Mouse (Mus musculus): ENCODE results near the gene Tnfsf12. TPM values are rescaled to one million over a fixed set of nuclear protein-coding genes. Genes with fewer than 3 reads are reported as not detected.
A peak's percentile ranks its signal among the peaks of the same experiment; 100 is the strongest.

The Tnfsf12 gene
- polyA plus RNA-seq, 1 experiment: 31.2 TPM

DNA sequence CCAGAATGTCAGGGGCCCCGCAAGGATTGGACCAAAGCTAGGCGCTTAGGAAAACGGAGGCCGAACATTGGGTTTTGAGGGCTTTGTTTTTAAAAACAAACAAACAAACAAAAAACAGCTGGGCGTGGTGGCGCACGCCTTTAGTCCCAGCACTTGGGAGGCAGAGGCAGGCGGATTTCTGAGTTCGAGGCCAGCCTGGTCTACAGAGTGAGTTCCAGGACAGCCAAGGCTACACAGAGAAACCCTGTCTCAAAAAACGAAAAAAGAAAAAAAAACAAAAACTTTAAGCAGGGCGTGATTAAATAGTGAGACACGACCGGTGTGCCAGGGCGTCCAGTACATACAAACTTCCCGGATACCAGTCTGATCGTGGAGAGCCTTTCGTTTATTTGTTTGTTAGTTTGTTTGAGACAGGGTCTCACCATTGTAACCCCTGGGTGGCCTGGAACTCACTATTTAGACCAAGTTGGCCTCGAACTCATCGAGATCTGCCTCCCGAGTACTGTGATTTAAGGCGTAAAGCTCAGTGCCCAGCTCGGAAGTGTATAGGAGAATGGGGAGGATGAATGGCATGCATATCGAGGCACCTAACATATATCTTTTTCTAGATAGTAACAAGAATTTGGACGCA is 13.3 kb downstream of the Tnfsf12 start:
- peaks cover 36% of the 10 kb centered on the region for H3K4me1 ChIP-seq (ENCODE audit: control insufficient read depth, insufficient read depth, low read length)
- H3K27me3 ChIP-seq (ENCODE audit: control insufficient read depth, insufficient read depth, low read length): no peaks in the 10 kb centered on the region
- H3K4me3 ChIP-seq (replicated peaks; ENCODE audit: insufficient read depth, low read depth, low read length): peak overlapping the region; percentile 53
- 15% methylated on average over 24 of the region's 24 CpGs for WGBS
- H3K27ac ChIP-seq (ENCODE audit: insufficient read depth, low read length): peak overlapping the region; percentile 56; the same call in 1 of the 2 replicates
- DNase-seq: peak in 1 of 2 experiments; percentile 38
- no peak for TF ChIP-seq CTCF (IDR thresholded peaks at IDR 0.05; ENCODE audit: borderline replicate concordance, insufficient read depth, low read depth, low read length)
- no peak for TF ChIP-seq POLR2A (IDR thresholded peaks at IDR 0.05; ENCODE audit: borderline replicate concordance, insufficient read depth, low read length)

DNA sequence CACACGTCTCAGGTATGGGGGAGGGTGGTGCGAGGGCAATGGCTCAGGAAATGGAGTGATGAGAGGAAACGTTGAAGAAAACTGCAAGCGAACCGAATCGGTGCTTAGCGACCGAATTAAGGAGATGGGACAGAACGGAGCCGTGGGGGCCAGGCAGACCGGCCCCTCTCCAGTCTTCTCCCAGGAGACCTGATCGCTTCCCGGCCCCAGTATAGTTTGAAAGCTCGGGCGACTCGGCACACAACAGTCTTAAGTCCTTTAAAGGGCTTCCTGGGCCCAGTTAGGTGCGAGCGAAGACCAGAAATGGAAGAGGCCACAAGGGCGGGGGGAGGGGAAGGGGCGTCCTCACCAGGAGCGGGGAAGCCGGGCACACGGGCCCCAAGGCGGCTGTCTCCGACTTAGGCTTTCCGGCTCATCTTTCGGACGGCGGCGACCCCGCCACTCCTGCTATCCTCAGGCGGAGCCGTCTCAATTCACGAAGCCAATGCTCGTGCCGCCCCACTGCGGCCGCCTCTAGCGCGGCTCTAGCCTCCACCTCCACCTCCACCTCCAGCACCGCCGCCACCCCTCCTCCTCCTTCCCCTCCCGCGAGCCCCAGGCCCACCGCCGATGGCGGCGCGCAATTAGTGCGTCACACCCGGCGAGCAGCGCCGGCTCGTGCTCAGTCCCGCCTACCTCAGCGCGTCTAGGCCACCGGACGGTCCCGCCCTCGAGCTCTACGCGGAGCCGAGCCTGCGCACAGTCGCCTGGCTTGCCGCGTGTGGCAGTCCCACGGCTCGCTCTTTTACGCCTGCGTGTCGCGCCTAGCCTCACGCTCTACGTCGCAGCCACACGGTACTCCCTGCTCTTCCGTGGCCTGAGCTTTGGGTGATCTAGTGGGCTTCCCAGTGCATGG is 14.1 kb downstream of the Tnfsf12 start, which contains the start of gene Senp3:
Gene Senp3 (minus strand): TSS at position 771 of the 895 bp plus-strand sequence.
- TF ChIP-seq POLR2A (IDR thresholded peaks at IDR 0.05; ENCODE audit: borderline replicate concordance, insufficient read depth, low read length): peak; percentile 94
- TF ChIP-seq CTCF (IDR thresholded peaks at IDR 0.05; ENCODE audit: borderline replicate concordance, insufficient read depth, low read depth, low read length): no peak
- no peaks in the 10 kb centered on the region for H3K27me3 ChIP-seq (ENCODE audit: control insufficient read depth, insufficient read depth, low read length)
- peak within 1 kb of the TSS; percentile 55 for H3K4me3 ChIP-seq (replicated peaks; ENCODE audit: insufficient read depth, low read depth, low read length)
- H3K4me1 ChIP-seq (ENCODE audit: control insufficient read depth, insufficient read depth, low read length): peaks cover 30% of the 10 kb centered on the region
- DNase-seq: peak; percentile 97 to 98
- under 1% methylated on average over 80 of the region's 80 CpGs for WGBS
- H3K27ac ChIP-seq (ENCODE audit: insufficient read depth, low read length): peak within 1 kb of the TSS; percentile 73; the same call in 1 of the 2 replicates

DNA sequence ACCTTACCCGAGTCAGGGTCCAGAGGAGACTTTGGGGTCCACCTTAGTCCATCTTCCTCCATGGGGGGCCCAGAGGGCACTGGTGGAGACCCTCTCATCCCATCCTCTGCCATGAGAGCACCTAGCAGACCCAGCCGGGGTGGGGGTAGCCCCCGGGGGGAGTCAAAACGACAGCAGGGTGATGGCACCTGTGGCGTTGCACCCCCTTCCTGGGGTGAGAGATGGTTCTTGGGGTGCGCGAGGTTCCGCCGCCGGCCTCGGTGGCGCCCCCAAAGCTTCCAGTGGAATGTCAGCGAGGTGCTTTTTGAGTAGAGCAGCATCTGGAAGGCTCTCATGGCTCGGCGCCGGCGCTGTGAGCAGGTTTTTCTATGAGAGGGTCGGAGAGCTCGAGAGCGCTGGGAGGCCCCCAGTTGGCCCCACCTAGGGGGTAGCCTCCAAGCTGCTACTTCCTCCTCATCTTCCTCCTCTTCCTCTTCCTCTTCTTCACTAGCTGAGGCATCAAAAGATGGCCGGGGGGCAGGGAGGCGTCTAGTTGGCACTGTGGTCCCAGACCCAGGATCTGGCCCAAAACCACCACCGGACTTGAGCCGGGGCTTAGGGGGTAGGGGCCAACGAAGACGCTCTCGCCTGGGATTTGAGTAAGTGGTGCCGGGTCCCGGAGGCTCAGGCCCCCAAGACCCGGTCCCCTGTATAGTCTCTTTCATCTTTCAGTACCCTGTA is 15.4 kb downstream of the Tnfsf12 start:
- H3K4me1 ChIP-seq (ENCODE audit: control insufficient read depth, insufficient read depth, low read length): peaks cover 20% of the 10 kb centered on the region
- no peak for TF ChIP-seq POLR2A (IDR thresholded peaks at IDR 0.05; ENCODE audit: borderline replicate concordance, insufficient read depth, low read length)
- TF ChIP-seq CTCF (IDR thresholded peaks at IDR 0.05; ENCODE audit: borderline replicate concordance, insufficient read depth, low read depth, low read length): no peak
- H3K27me3 ChIP-seq (ENCODE audit: control insufficient read depth, insufficient read depth, low read length): no peaks in the 10 kb centered on the region
- H3K4me3 ChIP-seq (replicated peaks; ENCODE audit: insufficient read depth, low read depth, low read length): no peak overlapping the region
- H3K27ac ChIP-seq (ENCODE audit: insufficient read depth, low read length): no peak overlapping the region
- DNase-seq: peak in 1 of 2 experiments; percentile 12
- WGBS: 88% methylated on average over 30 of the region's 30 CpGs

DNA sequence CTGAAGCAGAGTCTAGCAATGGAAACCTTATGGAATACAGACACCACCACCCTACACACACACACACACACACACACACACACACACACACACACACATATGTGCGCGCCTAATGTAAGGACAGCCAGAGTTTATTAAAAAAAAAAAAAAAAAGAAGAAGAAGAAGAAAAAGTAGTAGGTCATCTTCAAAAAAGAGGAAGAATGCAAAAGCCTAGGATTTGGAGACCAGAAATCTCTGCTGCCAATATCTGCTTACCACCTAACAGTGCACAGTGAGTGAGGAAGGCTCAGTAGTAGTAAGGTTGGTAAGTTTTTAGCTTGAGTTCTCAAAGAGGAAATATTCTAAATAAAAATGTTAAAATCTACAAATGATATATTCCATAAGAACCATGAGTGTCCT is 16.5 kb downstream of the Tnfsf12 start:
- 88% methylated on average over 2 of the region's 2 CpGs for WGBS
- no peak for TF ChIP-seq POLR2A (IDR thresholded peaks at IDR 0.05; ENCODE audit: borderline replicate concordance, insufficient read depth, low read length)
- no peak for TF ChIP-seq CTCF (IDR thresholded peaks at IDR 0.05; ENCODE audit: borderline replicate concordance, insufficient read depth, low read depth, low read length)
- no peak for DNase-seq
- Histone ChIP-seq H3K27ac (ENCODE audit: insufficient read depth, low read length) (no peak overlapping the region), H3K4me3 (replicated peaks; ENCODE audit: insufficient read depth, low read depth, low read length) (no peak overlapping the region), H3K4me1 (ENCODE audit: control insufficient read depth, insufficient read depth, low read length) (peaks cover 8% of the 10 kb centered on the region; the same call in 1 of the 2 replicates), H3K27me3 (ENCODE audit: control insufficient read depth, insufficient read depth, low read length) (no peaks in the 10 kb centered on the region)

DNA sequence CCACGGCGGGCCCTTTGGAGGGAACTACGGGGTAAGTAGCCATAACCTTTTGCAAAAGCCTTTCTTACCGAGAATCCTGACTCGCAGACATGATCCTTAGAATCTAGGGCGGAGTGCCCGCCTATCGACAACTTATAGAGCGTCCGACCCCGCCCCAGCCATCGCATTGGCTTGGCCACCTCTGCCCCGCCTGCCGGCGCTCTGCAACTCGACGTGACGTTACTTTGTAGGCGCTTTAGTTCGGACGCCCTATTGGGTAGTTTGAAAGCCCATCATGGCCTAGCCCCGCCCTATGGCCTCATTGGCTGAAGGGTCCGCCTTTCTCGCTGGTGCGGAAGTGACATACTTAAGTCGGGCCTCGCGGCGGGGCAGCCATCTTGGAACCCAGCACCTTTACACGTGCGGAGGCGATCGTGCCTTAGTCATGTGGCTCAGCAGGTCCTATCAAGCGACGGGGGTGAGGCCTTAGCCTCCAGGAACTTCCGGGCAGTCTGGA is 23.4 kb downstream of the Tnfsf12 start, which contains the start of gene Eif4a1:
Gene Eif4a1 (minus strand): TSS at position 213 of the 496 bp plus-strand sequence.
- peak within 1 kb of the TSS; percentile 82 for H3K4me3 ChIP-seq (replicated peaks; ENCODE audit: insufficient read depth, low read depth, low read length)
- no peak for TF ChIP-seq CTCF (IDR thresholded peaks at IDR 0.05; ENCODE audit: borderline replicate concordance, insufficient read depth, low read depth, low read length)
- TF ChIP-seq POLR2A (IDR thresholded peaks at IDR 0.05; ENCODE audit: borderline replicate concordance, insufficient read depth, low read length): peak; percentile 85; the same call in 1 of the 2 replicates
- H3K4me1 ChIP-seq (ENCODE audit: control insufficient read depth, insufficient read depth, low read length): no peaks in the 10 kb centered on the region; the same call in 1 of the 2 replicates
- peak within 1 kb of the TSS; percentile 91 for H3K27ac ChIP-seq (ENCODE audit: insufficient read depth, low read length)
- no peaks in the 10 kb centered on the region for H3K27me3 ChIP-seq (ENCODE audit: control insufficient read depth, insufficient read depth, low read length)
- under 1% methylated on average over 36 of the region's 36 CpGs for WGBS
- DNase-seq: peak; percentile 100

DNA sequence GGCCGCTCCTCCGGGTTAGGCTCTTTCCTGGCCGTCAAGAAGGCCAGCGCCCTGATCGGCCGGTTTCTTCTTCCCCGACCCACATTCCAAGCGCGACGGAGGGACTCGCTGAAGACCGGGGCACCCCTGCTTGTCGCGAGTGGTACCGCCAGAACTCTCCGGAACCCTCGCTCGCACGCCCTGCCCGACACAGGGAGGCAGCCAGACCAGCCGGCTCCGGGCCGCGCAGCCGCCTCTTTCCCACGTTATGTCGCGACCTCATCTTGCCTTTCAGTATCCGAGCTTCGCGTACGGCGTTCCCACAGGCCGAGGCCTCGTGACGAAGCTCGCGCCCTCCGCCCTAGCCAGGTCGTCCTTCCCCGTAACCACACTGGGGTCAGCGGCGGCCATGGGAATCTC is 23.9 kb downstream of the Tnfsf12 start:
- no peak for TF ChIP-seq POLR2A (IDR thresholded peaks at IDR 0.05; ENCODE audit: borderline replicate concordance, insufficient read depth, low read length)
- TF ChIP-seq CTCF (IDR thresholded peaks at IDR 0.05; ENCODE audit: borderline replicate concordance, insufficient read depth, low read depth, low read length): no peak
- Histone ChIP-seq H3K27me3 (ENCODE audit: control insufficient read depth, insufficient read depth, low read length) (no peaks in the 10 kb centered on the region), H3K4me1 (ENCODE audit: control insufficient read depth, insufficient read depth, low read length) (no peaks in the 10 kb centered on the region; the same call in 1 of the 2 replicates), H3K4me3 (replicated peaks; ENCODE audit: insufficient read depth, low read depth, low read length) (peak overlapping the region; percentile 82), H3K27ac (ENCODE audit: insufficient read depth, low read length) (peak overlapping the region; percentile 91)
- WGBS: under 1% methylated on average over 43 of the region's 43 CpGs
- DNase-seq: no peak
